Mouse (Mus musculus) thymus, adult 2 months (tissue): ENCODE data around the gene Chpf2.

ENCODE experiments used
- CTCF ChIP-seq: fragments of 200-500 bp; IDR thresholded peaks from 2 replicates; pipeline ENCODE4 v1.5.1; 2012; ENCODE audit warnings: mild to moderate bottlenecking, control low read depth, low read length, moderate library complexity, borderline replicate concordance; ENCODE audit not compliant: control insufficient read depth, poor library complexity, insufficient read depth; ENCODE audit errors: extremely low read depth
- POLR2A ChIP-seq: fragments of 200-500 bp; IDR thresholded peaks from 2 replicates; pipeline ENCODE4 v1.6.1; 2012; ENCODE audit warnings: mild to moderate bottlenecking, low read length, control low read depth, moderate library complexity; ENCODE audit not compliant: control insufficient read depth, poor library complexity, insufficient read depth; ENCODE audit errors: extremely low read depth

DNA sequence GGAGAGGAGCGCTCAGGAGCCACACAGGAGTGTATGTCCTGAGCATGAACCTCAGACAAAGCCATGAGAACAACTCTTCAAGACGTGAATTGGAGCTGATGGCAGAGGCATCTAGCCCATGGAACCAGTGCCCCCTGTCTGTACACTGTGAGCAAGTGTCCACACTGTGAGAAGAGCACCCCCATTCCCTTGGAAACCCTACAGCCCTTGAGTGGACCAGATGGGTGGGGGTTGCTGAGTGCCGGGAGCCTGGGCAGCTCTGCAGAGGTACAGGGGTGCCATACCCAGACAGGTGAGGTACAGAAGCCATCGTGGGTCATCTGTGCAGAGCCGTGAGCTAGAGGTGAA, 25.7 kb downstream of the Chpf2 start:
- TF ChIP-seq POLR2A: no peak
- TF ChIP-seq CTCF: no peak
